Mouse (Mus musculus) gastrocnemius, adult 8-10 months (tissue): Measurements from ENCODE around the gene Upk1a. TPM values are rescaled to one million over a fixed set of nuclear protein-coding genes. Genes with fewer than 3 reads are reported as not detected.

Source experiments
- microRNA-seq: library from miRNA; unstranded; fragments of <30 nt; microRNA quantifications from one replicate; pipeline ENCODE4 v1.2.0, GENCODE M21; 2022
- total RNA-seq, 4 experiments: library from RNA; stranded (reverse); gene quantifications; 2 replicates each; pipeline ENCODE4 v1.2.4; 2022

Upk1a gene
- total RNA-seq, 4 experiments from 2014 or later, result 0.20 TPM; not detected in 3

Small RNAs within 50 kb of the gene (microRNA-seq; reads per million reads assigned to microRNA genes)
- not detected for gene Mir3569

Other genes starting within 250 kb of the Upk1a start
- gene Tyrobp, start 199.1 kb downstream of the Upk1a start, total RNA-seq, result 1 to 10 TPM in 2 of 4 experiments, under 1 TPM in 2; 0.82 to 5.5 (median 2.1) TPM
- not detected for gene Hcst, start 193.0 kb downstream of the Upk1a start, total RNA-seq
- gene Nfkbid, start 191.1 kb downstream of the Upk1a start, total RNA-seq, result under 1 TPM in 1 of 4 experiments, not detected in 3; 0.40 TPM
- gene Aplp1, start 167.3 kb downstream of the Upk1a start, total RNA-seq, result 1 to 10 TPM in 1 of 4 experiments, under 1 TPM in 3; 0.46 to 1.5 (median 0.71) TPM
- not detected for gene Kirrel2, start 155.2 kb downstream of the Upk1a start, total RNA-seq
- gene Nphs1, start 154.5 kb downstream of the Upk1a start, total RNA-seq, result not detected
- not detected for gene Prodh2, start 119.2 kb downstream of the Upk1a start, total RNA-seq
- gene Arhgap33, start 77.8 kb downstream of the Upk1a start, total RNA-seq, result under 1 TPM; 0.09 to 0.72 (median 0.27) TPM
- 1,000 to 10,000 TPM in 3 of 4 experiments, 100 to 1,000 TPM in 1; 959 to 1,157 (median 1,030) TPM for gene Hspb6, start 60.7 kb downstream of the Upk1a start, total RNA-seq
- gene Proser3, start 60.5 kb downstream of the Upk1a start, total RNA-seq, result 1 to 10 TPM; 2.6 to 6.2 (median 3.7) TPM
- 10 to 100 TPM in 3 of 4 experiments, 1 to 10 TPM in 1; 8.1 to 12.4 (median 11.0) TPM for gene Lin37, start 53.0 kb downstream of the Upk1a start, total RNA-seq
- gene U2af1l4, start 49.5 kb downstream of the Upk1a start, total RNA-seq, result 10 to 100 TPM; 53.4 to 57.5 (median 56.9) TPM
- 1 to 10 TPM in 3 of 4 experiments, under 1 TPM in 1; 0.56 to 1.9 (median 1.5) TPM for gene Gm49396, start 49.5 kb downstream of the Upk1a start, total RNA-seq
- 100 to 1,000 TPM; 140 to 149 (median 146) TPM for gene Psenen, start 49.2 kb downstream of the Upk1a start, total RNA-seq
- under 1 TPM; 0.31 to 0.85 (median 0.65) TPM for gene Igflr1, start 47.4 kb downstream of the Upk1a start, total RNA-seq
- 10 to 100 TPM; 10.9 to 15.2 (median 13.0) TPM for gene Kmt2b, start 24.1 kb downstream of the Upk1a start, total RNA-seq
- not detected for gene Zbtb32, start 13.9 kb downstream of the Upk1a start, total RNA-seq
- 1,000 to 10,000 TPM; 1,165 to 1,556 (median 1,355) TPM for gene Cox6b1, start 13.3 kb upstream of the Upk1a start, total RNA-seq
- gene Etv2, start 23.0 kb upstream of the Upk1a start, total RNA-seq, result not detected
- gene Rbm42, start 37.5 kb upstream of the Upk1a start, total RNA-seq, result 10 to 100 TPM; 35.6 to 41.1 (median 38.5) TPM
- gene Haus5, start 52.1 kb upstream of the Upk1a start, total RNA-seq, result 1 to 10 TPM; 2.0 to 4.3 (median 4.0) TPM
- gene Pmis2, start 58.8 kb upstream of the Upk1a start, total RNA-seq, result 1 to 10 TPM; 1.9 to 3.4 (median 2.9) TPM
- not detected for gene 2200002J24Rik, start 86.1 kb upstream of the Upk1a start, total RNA-seq
- 1 to 10 TPM in 1 of 4 experiments, under 1 TPM in 1, not detected in 2; 0.31 to 1.4 TPM for gene Atp4a, start 99.4 kb upstream of the Upk1a start, total RNA-seq
- 100 to 1,000 TPM; 215 to 260 (median 249) TPM for gene Tmem147, start 116.7 kb upstream of the Upk1a start, total RNA-seq
- not detected for gene Gapdhs, start 130.8 kb upstream of the Upk1a start, total RNA-seq
- 1 to 10 TPM in 2 of 4 experiments, under 1 TPM in 2; 0.53 to 2.0 (median 1.4) TPM for gene Sbsn, start 138.6 kb upstream of the Upk1a start, total RNA-seq
- 1 to 10 TPM in 1 of 4 experiments, under 1 TPM in 1, not detected in 2; 0.48 to 1.0 TPM for gene Dmkn, start 150.9 kb upstream of the Upk1a start, total RNA-seq
- 1 to 10 TPM in 3 of 4 experiments, not detected in 1; 1.7 to 3.5 (median 2.0) TPM for gene Krtdap, start 175.0 kb upstream of the Upk1a start, total RNA-seq
- gene Ffar2, start 210.9 kb upstream of the Upk1a start, total RNA-seq, result 1 to 10 TPM in 2 of 4 experiments, under 1 TPM in 1, not detected in 1; 0.21 to 1.2 (median 1.2) TPM
- not detected for gene Ffar3, start 243.3 kb upstream of the Upk1a start, total RNA-seq
- gene Ffar1, start 248.7 kb upstream of the Upk1a start, total RNA-seq, result not detected